Mouse (Mus musculus): ENCODE measurements at regions not wholly inside any gene's neighbourhood (a gene's known extent, or its start where the extent isn't known, plus 50 kb on each side); places are given as distances from the start of the nearest gene placed in this dataset.
A peak's percentile ranks its signal among the peaks of the same experiment; 100 is the strongest.

- no peak for DNase-seq (ENCODE audit: low spot score)
Observed at GRCm38 (mm10) chr10:91314441-91314840, 133.3 kb upstream of the Tmpo start.

GRCm38 (mm10) chr10:91313316-91313715 lies 132.2 kb upstream of the Tmpo start:
- no peak for DNase-seq (ENCODE audit: low spot score)

GRCm38 (mm10) chr10:91312913-91313312 lies 131.8 kb upstream of the Tmpo start:
- no peak for DNase-seq (ENCODE audit: low spot score)

GRCm38 (mm10) chr10:91300067-91300466 lies 119.0 kb upstream of the Tmpo start:
- DNase-seq (ENCODE audit: low spot score), result peak; percentile 17

- DNase-seq (ENCODE audit: low spot score), result peak; percentile 90
Observed at GRCm38 (mm10) chr10:91297792-91298460, 116.8 kb upstream of the Tmpo start.

GRCm38 (mm10) chr10:91295345-91295744 lies 114.2 kb upstream of the Tmpo start:
- no peak for DNase-seq (ENCODE audit: low spot score)

GRCm38 (mm10) chr10:91293226-91293625 lies 112.1 kb upstream of the Tmpo start:
- no peak for DNase-seq (ENCODE audit: low spot score)

- DNase-seq (ENCODE audit: low spot score), result no peak
Observed at GRCm38 (mm10) chr10:91284259-91284658, 103.1 kb upstream of the Tmpo start.

- peak; percentile 92 for DNase-seq (ENCODE audit: low spot score)
Observed at GRCm38 (mm10) chr10:91270955-91271741, 90.0 kb upstream of the Tmpo start.

GRCm38 (mm10) chr10:91270268-91270954 lies 89.3 kb upstream of the Tmpo start:
- DNase-seq (ENCODE audit: low spot score), result peak; percentile 88

GRCm38 (mm10) chr10:91267886-91268285 lies 86.8 kb upstream of the Tmpo start:
- no peak for DNase-seq (ENCODE audit: low spot score)

- no peak for DNase-seq (ENCODE audit: low spot score)
Observed at GRCm38 (mm10) chr10:91260416-91260815, 79.3 kb upstream of the Tmpo start.

GRCm38 (mm10) chr10:91249681-91250195 lies 68.6 kb upstream of the Tmpo start:
- DNase-seq (ENCODE audit: low spot score), result peak; percentile 28

GRCm38 (mm10) chr10:91244297-91244696 lies 63.2 kb upstream of the Tmpo start:
- no peak for DNase-seq (ENCODE audit: low spot score)

- no peak for DNase-seq (ENCODE audit: low spot score)
Observed at GRCm38 (mm10) chr10:91242491-91243046, 61.5 kb upstream of the Tmpo start.

- DNase-seq (ENCODE audit: low spot score), result peak; percentile 74
Observed at GRCm38 (mm10) chr10:91241611-91242005, 60.5 kb upstream of the Tmpo start.

- peak; percentile 9 for DNase-seq (ENCODE audit: low spot score)
Observed at GRCm38 (mm10) chr10:91240856-91241610, 59.9 kb upstream of the Tmpo start.

- DNase-seq (ENCODE audit: low spot score), result no peak
Observed at GRCm38 (mm10) chr10:91240320-91240719, 59.2 kb upstream of the Tmpo start.

GRCm38 (mm10) chr10:91236844-91237243 lies 55.7 kb upstream of the Tmpo start:
- DNase-seq (ENCODE audit: low spot score), result peak; percentile 79

- DNase-seq (ENCODE audit: low spot score), result no peak
Observed at GRCm38 (mm10) chr10:91234709-91235108, 53.6 kb upstream of the Tmpo start.
